Mouse (Mus musculus) heart, postnatal 0 days (tissue): ENCODE measurements at regions not wholly inside any gene's neighbourhood (a gene's known extent, or its start where the extent isn't known, plus 50 kb on each side); places are given as distances from the start of the nearest gene placed in this dataset.
A peak's percentile ranks its signal among the peaks of the same experiment; 100 is the strongest.

Source experiments
- CTCF ChIP-seq: IDR thresholded peaks from 2 replicates; pipeline ENCODE4 v1.5.1; 2016; ENCODE audit warnings: antibody characterized with exemption, control low read depth, low read depth
- EP300 ChIP-seq: IDR thresholded peaks from 2 replicates; pipeline ENCODE4 v1.6.1; 2016; ENCODE audit warnings: antibody characterized with exemption, low read depth

DNA sequence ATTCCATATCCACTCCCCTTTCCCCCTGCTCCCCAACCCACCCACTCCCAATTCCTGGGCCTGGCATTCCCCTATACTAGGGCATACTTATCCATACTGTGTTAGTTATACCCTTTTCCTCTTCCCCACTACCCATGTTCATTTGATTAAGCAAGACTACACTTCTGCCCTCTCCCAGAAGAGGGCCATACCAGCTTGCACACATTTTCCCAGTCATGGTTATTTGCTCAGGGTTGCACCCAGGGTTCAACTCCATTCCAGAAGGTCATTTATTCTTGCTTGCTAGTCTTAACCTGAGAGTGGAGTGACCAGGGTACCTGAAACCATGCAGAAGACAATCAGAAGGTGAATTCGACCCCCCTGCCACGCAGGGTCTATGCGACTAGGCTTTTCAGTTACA, 113.4 kb downstream of the Nab1 start:
- TF ChIP-seq CTCF (peak; percentile 35), EP300 (no peak)
